Mouse (Mus musculus) urinary bladder, postnatal 14 days (tissue): ENCODE data around the gene Cyp4f13.

Experiments
- DNase-seq: peaks from one replicate; pipeline ENCODE4 v3.0.0; 2021; ENCODE audit warnings: low spot score

The Cyp4f13 gene

DNA sequence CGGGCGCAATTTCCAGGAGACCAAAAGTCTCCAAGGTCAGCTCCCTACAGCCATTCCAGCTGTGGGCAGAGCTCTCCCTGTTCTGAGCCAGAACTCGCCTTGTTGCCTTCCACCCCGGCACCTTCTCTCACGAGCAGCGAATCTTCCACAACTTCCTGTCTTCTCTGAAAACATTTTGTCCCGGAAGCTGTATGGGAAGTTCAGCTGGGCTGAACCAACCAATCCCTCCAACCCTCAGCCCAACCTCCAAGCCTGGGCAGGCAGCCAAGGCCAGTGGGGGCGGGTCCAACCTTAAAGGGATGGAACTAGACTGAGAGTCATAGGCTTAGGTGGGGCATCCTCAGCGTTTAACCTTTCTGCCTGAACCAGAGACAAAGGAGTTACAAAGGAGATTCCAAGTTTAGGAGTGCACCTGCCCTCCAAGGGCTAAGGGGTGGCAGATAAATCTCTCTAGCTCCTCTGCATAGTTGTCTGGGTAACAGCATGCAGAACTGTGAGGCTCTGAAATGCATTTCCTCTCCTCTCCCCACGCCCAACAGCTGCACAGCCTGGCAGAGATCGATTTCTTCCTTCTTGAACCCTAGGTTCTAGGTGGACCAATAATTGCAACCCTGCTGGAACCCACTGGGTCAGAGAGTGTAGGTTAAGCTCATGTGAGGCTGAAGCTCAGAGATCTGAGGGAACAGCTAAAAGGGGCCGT, at the start of gene Cyp4f13:
Gene Cyp4f13, minus strand, starts transcription at position 188 of the 700 bp plus-strand sequence.
- DNase-seq = peak; percentile 99

GRCm38 (mm10) chr17:32992699-32993474, 45.7 kb upstream of the Cyp4f13 start, which contains the start of gene Zfp952:
Gene Zfp952, plus strand, starts transcription at chr17:32993129.
- DNase-seq = peak; percentile 85

- DNase-seq = no peak
Measured at GRCm38 (mm10) chr17:32991965-32992698, 44.9 kb upstream of the Cyp4f13 start.

DNA sequence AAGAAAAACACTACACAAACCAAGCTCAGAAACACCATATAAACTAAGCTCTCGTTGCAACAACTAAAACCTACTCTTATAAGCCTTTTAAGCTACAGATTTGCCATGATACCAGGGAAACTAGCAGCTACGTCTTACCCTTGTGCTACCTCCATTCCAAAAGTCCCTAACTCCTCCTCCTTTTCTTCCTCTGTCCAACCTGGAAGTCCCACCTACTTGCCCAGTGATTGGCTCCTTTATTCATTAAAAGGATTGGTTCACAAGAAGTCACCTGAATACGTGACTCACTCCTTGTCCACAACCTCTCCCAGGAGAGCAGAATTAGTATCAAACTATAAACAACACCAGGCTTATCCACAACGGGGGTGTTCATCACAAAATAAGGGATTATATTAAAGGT, 39.1 kb upstream of the Cyp4f13 start:
- DNase-seq = no peak

GRCm38 (mm10) chr17:32981361-32981760, 34.2 kb upstream of the Cyp4f13 start:
- DNase-seq = no peak

DNA sequence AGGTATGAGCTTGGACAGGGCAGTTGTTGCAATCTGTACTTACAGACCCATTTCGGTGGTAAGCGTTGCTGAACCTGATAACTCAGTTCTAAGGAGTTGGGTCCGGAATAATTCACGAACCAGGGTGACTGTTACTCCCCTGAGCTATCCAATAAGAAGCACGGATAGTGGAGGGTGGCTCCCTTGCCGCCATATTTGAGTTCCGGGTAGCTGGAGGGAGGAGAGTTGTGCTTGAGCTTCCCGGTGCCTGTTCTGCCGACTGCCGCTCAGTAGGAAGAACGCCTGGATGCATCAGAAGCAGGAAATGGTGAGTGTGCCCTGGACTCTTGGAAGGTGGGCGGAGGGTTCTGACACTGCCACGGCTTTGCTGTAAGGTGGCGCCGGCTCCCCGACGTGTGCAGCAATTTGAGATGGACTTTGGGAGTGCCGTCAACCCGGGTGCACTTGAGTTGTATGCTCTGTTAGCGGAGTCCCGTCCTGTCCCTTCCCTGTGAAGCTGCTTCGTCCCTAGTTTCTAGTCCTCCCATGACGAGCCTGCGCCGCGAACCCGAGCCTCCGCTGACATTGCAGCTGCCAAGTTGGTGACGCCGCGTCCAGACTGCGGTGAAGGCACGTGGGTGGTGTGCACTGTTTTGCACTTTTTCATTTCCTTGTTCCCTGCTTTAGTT, 18.6 kb upstream of the Cyp4f13 start, which contains the start of gene Zfp472:
Gene Zfp472, plus strand, starts transcription at position 192 of the 668 bp plus-strand sequence.
- peak; percentile 90 for DNase-seq

DNA sequence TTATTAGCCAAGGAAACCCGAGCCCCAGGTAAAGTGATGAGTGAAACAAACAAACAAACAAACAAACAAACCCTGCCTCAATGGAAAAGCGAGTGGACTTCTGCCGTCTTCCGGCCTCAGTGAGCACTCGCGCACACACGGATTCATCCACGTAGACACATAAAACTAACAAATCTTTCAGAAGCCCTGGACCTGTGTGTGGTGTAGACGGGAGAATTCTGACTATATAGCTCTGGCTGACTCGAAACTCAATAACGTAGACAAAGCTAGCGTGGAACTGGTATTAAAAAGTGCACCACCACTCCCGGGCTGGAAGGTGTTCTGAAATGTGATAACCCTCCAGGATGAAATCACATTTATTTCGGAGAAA, 18.0 kb upstream of the Cyp4f13 start:
- peak; percentile 11 for DNase-seq

DNA sequence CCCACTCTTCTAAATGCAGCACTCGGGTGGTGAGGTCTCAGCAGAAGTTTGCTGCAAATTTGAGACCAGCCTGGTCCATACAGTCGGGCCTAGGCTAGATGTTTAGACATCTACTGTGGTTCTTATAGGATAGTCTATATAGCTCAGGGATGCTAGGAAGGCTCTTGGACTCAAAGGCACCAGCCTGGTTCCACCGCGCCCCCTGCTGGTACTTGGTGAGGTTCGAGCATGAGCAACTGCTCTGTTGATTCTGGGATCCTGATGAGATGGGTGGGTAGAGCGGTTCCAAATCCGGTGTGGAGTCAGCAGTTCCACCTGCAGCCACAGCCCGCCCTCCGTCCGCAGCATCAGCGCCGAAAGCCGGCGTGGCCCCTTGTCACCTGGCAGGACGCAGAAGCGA, 4.2 kb upstream of the Cyp4f13 start:
- peak; percentile 88 for DNase-seq

DNA sequence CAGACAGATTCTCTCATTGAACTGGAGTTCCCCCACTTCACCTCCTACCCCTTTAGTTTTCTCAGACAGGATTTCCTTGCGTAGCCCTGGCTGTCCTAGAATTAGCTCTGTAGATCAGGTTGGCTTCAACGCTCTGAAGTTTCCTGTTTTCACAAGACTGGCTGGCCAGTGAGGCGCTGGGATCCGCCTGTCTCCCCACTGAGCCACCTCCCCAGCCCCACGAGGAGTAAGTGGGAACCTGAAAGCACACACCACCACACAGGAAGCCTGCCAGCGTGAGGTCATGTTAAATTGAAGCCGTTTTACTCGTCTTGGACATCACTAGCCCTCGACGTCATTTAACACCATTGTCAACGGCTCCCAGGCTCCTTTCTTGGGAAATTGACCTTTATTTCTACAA, 3.8 kb upstream of the Cyp4f13 start:
- no peak for DNase-seq

GRCm38 (mm10) chr17:32950136-32950535, 2.9 kb upstream of the Cyp4f13 start:
- no peak for DNase-seq

DNA sequence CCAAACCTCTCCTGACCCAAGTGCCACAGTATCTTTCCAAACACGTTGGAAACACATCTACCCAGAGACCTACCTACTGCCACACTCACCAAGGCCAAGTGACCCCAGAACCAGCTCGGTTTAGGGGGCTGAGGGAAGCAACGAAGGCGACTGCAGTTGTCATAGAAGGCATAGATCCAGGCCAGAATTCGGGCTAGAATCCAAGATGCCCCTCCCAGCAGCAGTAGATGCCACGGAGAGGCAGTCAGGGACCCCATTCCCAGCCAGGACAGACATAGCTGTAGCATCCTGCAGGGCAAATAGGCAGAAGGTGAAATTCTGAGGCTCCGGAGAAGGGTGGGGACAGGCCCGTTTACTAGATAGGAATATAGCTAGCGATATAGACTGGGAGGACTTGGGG, 486 bp downstream of the Cyp4f13 start:
- DNase-seq = no peak

DNA sequence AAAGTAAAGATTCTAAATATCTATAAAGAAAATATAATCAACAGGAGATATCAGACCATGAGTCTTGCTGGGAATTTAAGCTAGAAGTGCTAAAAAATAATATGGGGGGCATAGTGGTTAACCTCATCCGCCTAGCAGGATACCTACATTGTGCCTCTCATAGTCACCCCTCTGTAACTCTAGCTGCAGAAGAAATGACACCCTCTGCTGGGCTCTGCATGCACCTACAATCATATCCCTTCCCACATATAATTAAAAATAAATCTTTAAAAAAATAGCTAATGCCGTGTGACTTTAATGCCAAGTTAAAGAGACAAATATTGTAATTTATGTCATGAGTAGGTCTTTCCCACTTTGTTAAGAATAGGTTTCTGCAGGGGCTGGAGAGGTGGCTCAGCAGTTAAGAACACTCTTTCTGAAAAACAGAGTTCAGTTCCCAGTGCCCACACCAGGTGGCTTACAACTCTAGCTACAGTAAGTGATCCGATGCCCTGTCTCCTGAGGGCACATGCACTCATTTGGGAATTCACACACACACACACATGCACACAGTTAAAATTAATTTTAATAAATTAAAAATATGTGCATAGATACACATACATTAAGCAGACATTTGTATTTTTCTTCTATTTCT, 2.7 kb downstream of the Cyp4f13 start:
- no peak for DNase-seq

DNA sequence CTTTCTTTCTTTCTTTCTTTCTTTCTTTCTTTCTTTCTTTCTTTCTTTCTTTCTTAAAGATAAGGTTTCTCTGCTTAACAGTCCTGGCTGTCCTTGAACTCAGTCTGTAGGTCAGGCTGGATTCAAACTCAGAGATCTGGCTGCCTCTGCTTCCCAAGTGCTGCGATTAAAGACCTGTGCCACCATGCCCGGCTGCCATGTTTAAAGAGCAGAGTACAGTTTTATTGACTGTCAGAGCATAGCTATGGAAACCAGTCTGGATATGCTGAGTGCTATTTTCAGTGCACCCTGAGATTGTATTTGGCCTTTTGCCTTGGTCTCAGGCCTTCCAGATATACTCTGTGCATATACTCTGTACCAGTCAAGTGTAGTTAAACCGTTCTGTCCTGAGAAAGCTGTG, 3.5 kb downstream of the Cyp4f13 start:
- DNase-seq = no peak

DNA sequence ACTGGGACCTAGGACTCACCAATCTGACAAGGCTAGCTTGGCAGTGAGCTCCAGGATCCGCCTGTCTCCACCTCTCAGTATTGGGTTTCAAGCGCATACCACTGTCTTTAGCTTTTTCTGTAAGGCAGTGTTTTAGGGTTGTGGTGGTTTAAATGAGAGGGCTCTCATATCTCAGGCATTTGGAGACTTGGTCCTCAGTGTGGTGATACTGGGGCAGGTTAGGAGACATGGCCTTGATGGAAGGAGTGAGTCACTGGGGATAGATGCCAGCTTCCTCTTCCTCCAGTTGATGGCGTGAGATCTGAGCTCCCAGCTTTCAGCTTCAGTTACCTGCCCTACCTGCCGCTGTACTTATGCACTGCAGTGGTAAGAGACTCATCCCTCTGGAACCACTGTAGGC, 7.4 kb downstream of the Cyp4f13 start:
- DNase-seq = no peak

DNA sequence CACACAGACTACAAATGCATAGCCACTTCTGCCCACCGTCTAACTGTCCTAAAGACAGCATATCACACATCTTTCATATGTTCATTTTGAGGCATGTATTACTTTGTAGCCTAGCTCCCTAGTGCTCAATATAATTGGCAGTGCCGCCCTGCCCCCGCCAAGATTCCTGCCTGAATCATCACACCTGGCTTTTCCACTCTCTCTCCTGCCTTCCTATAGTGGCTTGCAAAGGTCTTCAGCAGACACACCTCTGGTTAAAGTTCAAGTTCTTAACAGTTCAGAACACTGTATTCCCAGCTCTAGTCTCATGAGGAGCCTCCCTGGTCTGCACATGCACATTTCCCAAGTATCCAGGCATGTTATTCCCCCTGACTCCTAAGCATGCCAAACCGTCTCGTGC, 19.4 kb downstream of the Cyp4f13 start:
- DNase-seq = no peak

- peak; percentile 76 for DNase-seq
Measured at GRCm38 (mm10) chr17:32924658-32925312, 22.4 kb downstream of the Cyp4f13 start.

GRCm38 (mm10) chr17:32923681-32924080, 23.5 kb downstream of the Cyp4f13 start:
- no peak for DNase-seq

DNA sequence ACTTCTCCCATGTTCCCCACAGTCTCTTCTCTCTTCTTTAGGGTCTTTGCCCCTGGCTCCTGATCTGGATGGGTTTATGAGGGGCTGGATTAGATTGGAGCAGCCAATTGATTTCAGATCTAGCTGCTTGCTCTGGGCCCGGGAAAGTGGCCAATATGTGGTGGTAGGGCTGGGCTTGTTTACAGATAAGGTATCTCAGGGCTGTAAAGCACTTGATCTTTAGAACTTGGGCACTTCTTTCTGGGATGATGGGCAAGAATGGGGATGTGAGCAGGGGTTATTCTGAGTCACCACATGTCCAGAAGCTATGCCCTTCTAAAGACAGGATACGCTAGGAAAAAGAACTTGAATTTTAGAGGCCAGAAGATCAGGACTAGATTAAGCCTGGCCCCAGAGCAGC, 28.1 kb downstream of the Cyp4f13 start:
- no peak for DNase-seq

DNA sequence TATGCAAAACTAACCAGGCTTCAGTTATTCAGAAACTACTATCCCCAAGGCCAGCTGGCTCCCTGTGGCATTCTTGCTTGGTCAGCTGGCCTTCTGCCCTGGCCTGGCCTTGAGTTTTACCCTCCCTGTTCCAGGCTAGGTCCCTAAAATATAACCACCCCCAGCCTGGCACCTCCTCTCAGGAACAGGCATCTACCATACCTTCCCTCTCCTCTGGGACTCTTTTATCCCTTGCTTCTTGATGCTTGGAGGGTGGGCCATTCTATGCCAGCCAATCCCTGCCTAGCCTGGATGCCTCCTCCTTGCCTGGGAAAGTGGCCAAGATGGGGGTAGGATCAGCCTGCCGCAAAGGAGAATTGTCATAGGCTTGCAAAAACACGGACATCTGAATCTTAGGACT, 30.1 kb downstream of the Cyp4f13 start, which contains the start of gene Cyp4f14:
Gene Cyp4f14, minus strand, starts transcription at position 212 of the 400 bp plus-strand sequence.
- no peak for DNase-seq

- DNase-seq = no peak
Measured at GRCm38 (mm10) chr17:32916075-32916474, 31.1 kb downstream of the Cyp4f13 start.

DNA sequence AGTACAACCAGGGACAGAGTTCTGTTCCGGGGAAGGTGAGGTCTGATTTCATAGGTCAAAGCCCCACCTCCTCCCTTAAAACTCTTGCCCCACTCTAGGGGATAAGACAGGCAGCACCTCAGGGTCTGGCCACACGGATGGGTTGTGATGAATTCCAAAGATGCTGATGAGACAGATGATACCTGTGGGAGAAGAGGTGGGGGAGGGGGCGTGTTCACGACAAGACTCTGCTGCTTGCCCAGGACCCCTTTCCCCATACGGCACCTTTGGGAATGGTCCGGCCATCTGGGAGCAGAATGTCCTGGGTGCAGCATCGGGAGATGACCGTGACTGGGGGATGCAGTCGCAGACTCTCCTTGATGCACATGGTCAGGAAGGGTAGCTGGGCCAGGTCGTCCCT, 41.0 kb downstream of the Cyp4f13 start:
- no peak for DNase-seq
